Mouse (Mus musculus) embryonic fibroblast, embryonic 13.5 days (primary cell): Measurements from ENCODE around the gene Gm49322.

Experiments
- CTCF ChIP-seq: IDR thresholded peaks from 2 replicates; pipeline ENCODE4 v1.5.1; 2011; ENCODE audit warnings: mild to moderate bottlenecking, control low read depth, low read length, moderate library complexity, borderline replicate concordance; ENCODE audit not compliant: insufficient read depth
- POLR2A ChIP-seq: IDR thresholded peaks from 2 replicates; pipeline ENCODE4 v1.6.1; 2011; ENCODE audit warnings: low read depth, mild to moderate bottlenecking, control low read depth, low read length, moderate library complexity

DNA sequence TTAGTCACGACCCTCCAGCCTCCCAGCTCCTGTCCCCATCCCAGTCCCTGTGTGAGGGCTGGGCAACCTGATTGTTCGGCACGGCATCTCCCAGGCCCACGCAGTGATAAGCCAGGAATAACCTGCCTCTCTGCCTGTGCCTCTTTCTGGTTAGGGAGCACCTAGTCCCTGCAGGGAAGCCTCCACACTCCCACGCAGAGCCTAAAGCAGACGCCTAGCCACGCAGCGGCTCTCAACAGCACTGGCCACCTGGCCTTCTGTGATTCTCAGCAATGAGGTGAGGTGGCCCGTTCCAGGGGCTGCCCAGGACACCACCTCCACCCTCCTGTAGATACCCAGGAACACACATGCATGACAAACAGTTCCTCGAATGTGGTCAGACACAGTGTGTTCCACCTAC lies 44.6 kb downstream of the Gm49322 start:
- no peak for TF ChIP-seq POLR2A
- TF ChIP-seq CTCF = no peak
